Mouse (Mus musculus): Measurements from ENCODE around the gene Fgfr2. TPM values are rescaled to one million over a fixed set of nuclear protein-coding genes. Genes with fewer than 3 reads are reported as not detected.

Gene Fgfr2
- polyA plus RNA-seq, 1 experiment from 2014 or later, result 18.5 TPM

DNA sequence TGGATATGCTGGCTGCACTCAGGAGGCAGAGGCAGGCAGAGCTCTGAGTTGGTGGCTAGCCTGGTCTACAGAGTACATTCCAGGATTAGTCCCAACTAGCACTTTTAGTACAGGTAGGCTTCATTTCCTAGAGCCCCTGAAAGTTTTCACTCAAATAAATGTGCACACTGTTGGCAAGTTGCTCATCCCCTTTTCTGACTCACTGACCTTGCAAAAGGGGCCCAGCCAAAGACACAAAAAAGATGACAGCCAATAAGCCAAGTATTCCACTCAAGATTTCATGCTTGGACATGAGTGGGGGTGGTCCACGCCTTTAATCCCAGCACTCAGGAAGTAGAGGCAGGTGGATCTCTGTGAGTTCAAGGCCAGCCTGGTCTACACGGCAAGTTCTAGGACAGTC lies 541.7 kb downstream of the Fgfr2 start:
- Histone ChIP-seq H3K4me1 (peaks cover 8% of the 10 kb centered on the region), H3K36me3 (no peaks in the 10 kb centered on the region), H3K27ac (no peak overlapping the region), H3K4me2 (no peak overlapping the region), H3K27me3 (replicated peaks) (peaks cover 24% of the 10 kb centered on the region), H3K9me3 (replicated peaks) (no peaks in the 10 kb centered on the region), H3K4me3 (no peak overlapping the region), H3K9ac (no peak overlapping the region)
- no peak for ATAC-seq
- WGBS (ENCODE audit: insufficient replicate concordance), result 64% methylated on average over 2 of the region's 2 CpGs

DNA sequence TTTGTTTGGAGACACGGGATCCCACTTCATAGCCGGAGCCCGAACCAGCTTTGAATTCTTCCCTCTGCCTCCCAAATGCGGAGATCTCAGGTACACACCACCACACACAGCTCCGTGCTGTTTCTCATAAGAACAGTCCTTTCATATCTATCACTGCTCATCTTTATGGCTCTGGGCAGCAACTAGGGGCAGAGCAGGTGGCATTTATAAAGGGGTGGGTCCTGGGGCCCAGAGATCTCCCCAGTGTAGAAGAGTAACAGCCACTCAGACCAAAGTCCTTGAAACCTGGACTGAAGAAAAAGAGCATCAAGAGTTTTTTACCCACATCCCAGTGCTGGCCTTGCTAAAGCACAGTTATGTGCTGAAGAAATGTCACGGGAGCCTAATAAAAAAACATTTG lies 542.6 kb downstream of the Fgfr2 start:
- Histone ChIP-seq H3K36me3 (no peaks in the 10 kb centered on the region), H3K27ac (no peak overlapping the region), H3K9ac (no peak overlapping the region), H3K27me3 (replicated peaks) (peaks cover 24% of the 10 kb centered on the region), H3K4me2 (no peak overlapping the region), H3K4me3 (no peak overlapping the region), H3K9me3 (replicated peaks) (no peaks in the 10 kb centered on the region), H3K4me1 (peaks cover 11% of the 10 kb centered on the region)
- 65% methylated on average over 6 of the region's 6 CpGs for WGBS (ENCODE audit: insufficient replicate concordance)
- no peak for ATAC-seq

DNA sequence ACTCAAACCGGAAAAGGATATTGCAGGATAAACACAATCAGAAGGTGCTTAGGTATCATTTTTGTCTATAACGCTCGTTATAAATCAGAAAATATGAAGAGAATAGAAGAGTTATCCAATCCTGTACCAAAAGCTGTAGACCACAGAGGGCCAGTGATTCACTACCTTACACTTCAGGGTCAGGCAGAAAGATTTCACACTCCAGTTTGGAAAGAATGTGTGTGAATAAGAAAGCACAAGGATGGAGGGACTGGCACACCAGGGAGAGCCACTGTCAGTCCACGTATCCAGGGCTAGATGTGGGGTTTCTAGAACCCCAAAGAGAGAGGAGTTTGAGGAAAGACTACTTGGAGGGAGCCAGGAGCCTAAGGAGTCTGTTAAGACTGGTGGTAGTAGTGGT lies 546.3 kb downstream of the Fgfr2 start:
- Histone ChIP-seq H3K36me3 (no peaks in the 10 kb centered on the region), H3K4me1 (peaks cover 43% of the 10 kb centered on the region), H3K4me2 (peak overlapping the region; percentile 88), H3K27ac (no peak overlapping the region; the same call in 1 of the 2 replicates), H3K9ac (peak overlapping the region; percentile 87), H3K27me3 (replicated peaks) (peaks cover 24% of the 10 kb centered on the region), H3K9me3 (replicated peaks) (no peaks in the 10 kb centered on the region), H3K4me3 (peak overlapping the region; percentile 85)
- WGBS (ENCODE audit: insufficient replicate concordance), result 40% methylated on average over 4 of the region's 4 CpGs
- ATAC-seq, result no peak

DNA sequence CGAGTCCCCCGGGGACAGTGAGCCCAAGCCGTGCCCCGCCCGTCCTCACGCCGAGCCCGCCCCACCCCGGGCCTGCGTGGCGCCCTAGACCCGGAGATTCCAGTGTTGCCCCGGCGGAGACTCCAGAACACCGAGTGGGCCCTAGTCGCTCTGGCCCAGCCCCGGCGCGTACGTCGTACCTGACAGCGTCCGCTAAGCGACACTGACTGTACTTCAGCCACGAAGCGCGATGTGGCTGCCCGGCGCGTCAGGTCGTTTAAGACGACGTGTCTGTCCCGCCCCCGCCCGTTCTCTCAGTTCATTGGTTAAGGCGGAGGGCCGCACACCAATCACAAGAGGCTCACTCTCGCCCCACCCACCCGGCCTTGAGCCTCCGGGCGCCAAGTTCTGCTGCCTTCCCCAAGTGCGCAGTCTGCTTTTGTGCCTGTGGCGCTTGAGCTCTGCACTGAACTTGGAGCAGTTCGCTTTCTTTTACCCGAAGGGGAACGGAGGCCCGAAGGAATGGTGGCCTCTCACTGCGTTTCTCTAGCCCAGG lies 547.0 kb downstream of the Fgfr2 start, which contains the start of gene Oat:
TSS of gene Oat (minus strand) at position 283 of the 535 bp plus-strand sequence.
- Histone ChIP-seq H3K27ac (peak within 1 kb of the TSS; percentile 95), H3K9ac (peak within 1 kb of the TSS; percentile 87), H3K4me3 (peak within 1 kb of the TSS; percentile 85), H3K4me2 (peak within 1 kb of the TSS; percentile 88), H3K9me3 (replicated peaks) (no peaks in the 10 kb centered on the region), H3K27me3 (replicated peaks) (peaks cover 24% of the 10 kb centered on the region), H3K36me3 (no peaks in the 10 kb centered on the region), H3K4me1 (peaks cover 51% of the 10 kb centered on the region)
- under 1% methylated on average over 49 of the region's 49 CpGs for WGBS (ENCODE audit: insufficient replicate concordance)
- ATAC-seq, result peak; percentile 96

DNA sequence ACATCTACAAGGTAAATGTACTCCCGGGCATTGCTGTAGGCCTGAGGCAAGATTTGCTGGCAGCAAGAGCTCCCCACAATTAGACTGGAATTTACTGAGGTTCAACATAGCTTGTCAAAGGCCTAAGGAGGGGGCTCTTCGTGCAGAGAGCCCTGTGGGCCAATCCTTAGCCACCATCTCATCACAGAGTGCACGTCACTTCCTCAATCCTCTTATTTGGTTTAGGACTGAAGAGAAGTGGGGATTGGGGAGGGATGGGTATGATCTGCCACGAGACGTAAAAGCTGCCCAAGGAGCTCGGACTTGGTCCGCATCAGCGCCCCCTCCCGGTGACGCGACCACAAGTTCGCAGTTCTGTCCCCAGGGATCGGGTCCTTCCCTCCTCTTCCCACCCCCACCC lies 547.5 kb downstream of the Fgfr2 start:
- H3K27ac ChIP-seq, result peak overlapping the region; percentile 95
- H3K4me3 ChIP-seq, result peak overlapping the region; percentile 85
- WGBS (ENCODE audit: insufficient replicate concordance), result 0% methylated on average over 13 of the region's 13 CpGs
- H3K4me1 ChIP-seq, result peaks cover 56% of the 10 kb centered on the region
- no peaks in the 10 kb centered on the region for H3K36me3 ChIP-seq
- H3K4me2 ChIP-seq, result peak overlapping the region; percentile 88
- ATAC-seq, result peak; percentile 79
- H3K27me3 ChIP-seq (replicated peaks), result peaks cover 19% of the 10 kb centered on the region
- H3K9me3 ChIP-seq (replicated peaks), result no peaks in the 10 kb centered on the region
- peak overlapping the region; percentile 87 for H3K9ac ChIP-seq

DNA sequence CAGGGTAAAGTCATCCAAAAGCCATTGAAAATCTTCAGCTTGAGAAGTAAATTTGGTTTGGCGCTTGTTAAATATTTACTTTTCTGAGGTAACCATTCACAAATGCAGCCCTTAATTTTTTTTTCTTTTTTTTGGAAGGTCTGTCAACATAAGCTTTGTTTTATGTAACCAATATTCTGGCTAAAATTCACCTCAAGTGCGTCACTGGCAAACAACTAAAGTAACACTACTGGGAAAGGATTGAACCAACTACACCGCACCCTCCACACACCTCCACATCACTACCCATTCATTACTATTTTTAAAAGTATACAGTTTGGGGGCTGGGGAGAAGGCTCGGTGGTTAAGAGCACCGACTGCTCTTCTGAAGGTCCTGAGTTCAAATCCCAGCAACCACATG lies 548.5 kb downstream of the Fgfr2 start:
- Histone ChIP-seq H3K27me3 (replicated peaks) (peaks cover 10% of the 10 kb centered on the region), H3K36me3 (peaks cover 5% of the 10 kb centered on the region), H3K9me3 (replicated peaks) (no peaks in the 10 kb centered on the region), H3K4me3 (peak overlapping the region; percentile 85; the same call in 1 of the 2 replicates), H3K27ac (no peak overlapping the region), H3K4me2 (peak overlapping the region; percentile 88), H3K4me1 (peaks cover 65% of the 10 kb centered on the region), H3K9ac (no peak overlapping the region)
- 73% methylated on average over 5 of the region's 5 CpGs for WGBS (ENCODE audit: insufficient replicate concordance)
- ATAC-seq, result no peak

DNA sequence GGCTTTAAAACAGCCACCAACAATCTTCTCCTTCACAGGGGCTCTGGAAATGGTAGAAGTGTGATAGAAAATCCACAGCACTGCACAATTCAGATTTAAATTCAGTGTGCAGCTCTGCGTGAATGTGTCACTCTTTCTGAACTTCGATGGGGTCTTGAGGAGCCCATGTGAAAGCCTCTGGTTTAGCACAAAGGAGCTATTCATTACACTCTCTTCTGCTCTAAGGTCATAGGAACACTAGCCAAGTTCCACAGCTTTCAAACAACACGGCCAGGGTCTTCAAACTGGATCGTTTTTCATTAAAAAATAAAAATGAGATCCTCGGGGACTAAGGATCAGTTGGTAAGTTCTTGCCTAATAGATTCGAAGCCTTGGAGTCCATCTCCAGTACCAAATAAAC lies 549.9 kb downstream of the Fgfr2 start:
- peaks cover 20% of the 10 kb centered on the region for H3K36me3 ChIP-seq
- H3K27me3 ChIP-seq (replicated peaks), result peaks cover 3% of the 10 kb centered on the region
- H3K4me1 ChIP-seq, result peaks cover 71% of the 10 kb centered on the region
- H3K9ac ChIP-seq, result peak overlapping the region; percentile 18; the same call in 1 of the 2 replicates
- H3K4me3 ChIP-seq, result peak overlapping the region; percentile 18
- no peak for ATAC-seq
- peak overlapping the region; percentile 88 for H3K4me2 ChIP-seq
- H3K9me3 ChIP-seq (replicated peaks), result no peaks in the 10 kb centered on the region
- peak overlapping the region; percentile 59 for H3K27ac ChIP-seq
- WGBS (ENCODE audit: insufficient replicate concordance), result 79% methylated on average over 6 of the region's 6 CpGs

DNA sequence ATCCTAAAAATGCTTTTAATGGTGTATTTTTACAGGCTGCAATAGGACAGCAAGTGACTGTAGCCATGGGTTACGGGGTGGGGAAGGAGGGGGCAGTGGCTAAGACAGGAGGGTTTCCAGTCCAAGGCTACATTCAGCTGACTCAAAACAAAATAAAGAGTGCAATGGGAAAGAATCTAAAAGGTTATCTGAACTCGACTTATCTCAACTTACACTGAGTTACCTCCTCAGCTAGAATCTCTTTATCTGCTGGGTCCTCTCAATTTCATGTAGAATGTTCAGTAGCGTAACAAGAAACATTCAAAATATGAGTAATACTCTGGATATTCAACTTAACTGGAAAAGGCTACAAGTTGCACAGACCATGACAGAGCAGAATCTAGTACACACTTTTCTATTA lies 550.4 kb downstream of the Fgfr2 start:
- Histone ChIP-seq H3K4me3 (peak overlapping the region; percentile 18; the same call in 1 of the 2 replicates), H3K9ac (peak overlapping the region; percentile 18; the same call in 1 of the 2 replicates), H3K27ac (peak overlapping the region; percentile 59), H3K27me3 (replicated peaks) (no peaks in the 10 kb centered on the region), H3K4me1 (peaks cover 71% of the 10 kb centered on the region), H3K36me3 (peaks cover 24% of the 10 kb centered on the region), H3K9me3 (replicated peaks) (no peaks in the 10 kb centered on the region), H3K4me2 (peak overlapping the region; percentile 88)
- 41% methylated on average over 3 of the region's 3 CpGs for WGBS (ENCODE audit: insufficient replicate concordance)
- ATAC-seq, result no peak

DNA sequence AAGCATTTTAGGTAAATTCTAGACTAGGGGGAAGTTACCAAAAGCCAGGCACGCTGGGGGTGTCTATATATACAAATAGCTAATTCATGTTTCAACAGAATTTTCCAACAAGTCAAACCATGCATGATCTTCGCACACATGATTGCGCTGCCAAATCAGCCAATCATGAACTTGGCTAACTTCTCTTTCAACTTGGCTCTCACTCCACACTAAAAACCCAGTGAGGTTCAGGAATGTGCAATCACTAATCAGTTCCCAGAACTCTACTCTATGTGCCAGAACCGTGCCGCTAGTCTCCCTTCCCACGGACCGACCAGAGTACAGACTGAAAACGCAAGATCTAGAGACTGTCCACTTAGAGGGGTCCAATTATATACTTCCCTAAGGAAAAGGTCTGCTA lies 551.7 kb downstream of the Fgfr2 start:
- Histone ChIP-seq H3K4me2 (no peak overlapping the region), H3K9ac (no peak overlapping the region)
- no peak for ATAC-seq

DNA sequence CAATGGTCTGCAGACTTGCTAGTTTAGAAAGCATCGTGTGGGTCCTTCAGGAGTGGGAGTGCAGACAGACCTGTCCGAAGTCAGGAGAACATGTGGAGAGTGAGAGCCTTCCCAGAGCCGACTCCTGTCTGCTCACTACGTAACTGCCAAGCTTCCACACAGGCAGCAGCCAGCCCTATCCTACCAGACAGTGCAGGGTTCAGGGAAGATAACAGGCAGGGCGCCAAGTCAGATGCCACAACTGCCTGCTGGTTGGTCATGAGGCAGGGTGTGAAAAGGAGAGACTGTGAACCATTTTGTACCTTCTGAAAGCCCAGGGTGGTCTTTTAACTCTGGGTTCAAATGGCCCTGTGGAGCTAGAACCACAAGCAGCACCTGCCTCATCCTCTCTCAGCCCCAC lies 553.1 kb downstream of the Fgfr2 start:
- 0 out of 2 replicates have a peak overlapping the region, but pooled peaks have one; percentile 12 for H3K4me3 ChIP-seq
- H3K9me3 ChIP-seq (replicated peaks), result no peaks in the 10 kb centered on the region
- peak; percentile 93 for ATAC-seq
- peaks cover 56% of the 10 kb centered on the region for H3K4me1 ChIP-seq
- H3K4me2 ChIP-seq, result peak overlapping the region; percentile 39
- H3K27ac ChIP-seq, result peak overlapping the region; percentile 71
- peak overlapping the region; percentile 53 for H3K9ac ChIP-seq
- no peaks in the 10 kb centered on the region for H3K27me3 ChIP-seq (replicated peaks)
- 35% methylated on average over 5 of the region's 5 CpGs for WGBS (ENCODE audit: insufficient replicate concordance)
- H3K36me3 ChIP-seq, result peaks cover 43% of the 10 kb centered on the region

More for the DNA sequence above, 551.7 kb downstream of the Fgfr2 start:
- no peak overlapping the region for H3K27ac ChIP-seq
- H3K27me3 ChIP-seq (replicated peaks), result no peaks in the 10 kb centered on the region
- H3K9me3 ChIP-seq (replicated peaks), result no peaks in the 10 kb centered on the region
- no peak overlapping the region for H3K4me3 ChIP-seq
- peaks cover 35% of the 10 kb centered on the region for H3K36me3 ChIP-seq
- H3K4me1 ChIP-seq, result peaks cover 64% of the 10 kb centered on the region
- 85% methylated on average over 8 of the region's 8 CpGs for WGBS (ENCODE audit: insufficient replicate concordance)

DNA sequence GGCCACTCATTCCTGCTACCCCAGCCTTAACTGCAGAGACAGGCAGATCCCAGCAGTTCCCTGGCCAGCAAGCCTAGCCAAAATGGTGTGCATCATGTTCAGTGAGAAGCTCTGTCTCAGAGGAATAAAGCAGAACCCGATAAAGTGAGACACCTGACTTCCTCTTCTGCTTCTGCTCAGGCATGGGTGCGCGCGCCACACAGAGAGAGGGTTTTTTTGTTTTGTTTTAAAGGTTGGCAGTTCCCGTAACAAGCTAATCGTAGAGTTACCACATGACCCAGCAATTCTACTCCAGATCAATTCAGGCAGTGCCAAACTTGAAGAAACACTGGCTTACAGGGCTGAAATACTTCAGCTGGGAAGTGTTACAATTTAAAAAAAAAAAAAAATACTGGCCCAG lies 554.3 kb downstream of the Fgfr2 start:
- H3K27me3 ChIP-seq (replicated peaks), result no peaks in the 10 kb centered on the region
- no peak overlapping the region for H3K9ac ChIP-seq
- H3K4me2 ChIP-seq, result no peak overlapping the region
- peaks cover 45% of the 10 kb centered on the region for H3K4me1 ChIP-seq
- H3K9me3 ChIP-seq (replicated peaks), result no peaks in the 10 kb centered on the region
- peaks cover 55% of the 10 kb centered on the region for H3K36me3 ChIP-seq
- 70% methylated on average over 6 of the region's 6 CpGs for WGBS (ENCODE audit: insufficient replicate concordance)
- H3K4me3 ChIP-seq, result no peak overlapping the region
- no peak for ATAC-seq
- H3K27ac ChIP-seq, result no peak overlapping the region

DNA sequence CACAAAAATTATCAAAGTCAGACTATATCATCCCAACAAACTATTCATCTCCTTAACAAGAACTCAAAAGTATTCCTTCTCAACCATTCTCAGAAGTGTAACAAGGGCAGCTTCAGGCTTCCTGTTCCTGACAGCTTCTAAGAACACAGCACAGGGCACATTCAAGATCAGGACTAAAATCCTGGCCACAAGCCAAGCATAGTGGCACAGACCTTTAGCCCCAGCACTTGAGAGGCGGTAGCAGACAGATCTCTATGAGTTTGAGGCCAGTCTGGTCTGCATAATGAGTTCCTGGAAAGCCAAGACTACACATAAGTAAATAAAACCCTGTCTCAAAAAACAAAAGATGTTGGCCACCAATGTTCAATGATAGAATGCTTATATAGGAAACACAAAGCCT lies 557.3 kb downstream of the Fgfr2 start:
- 75% methylated on average over 1 of the region's 1 CpGs for WGBS (ENCODE audit: insufficient replicate concordance)

More for the DNA sequence above, 557.3 kb downstream of the Fgfr2 start:
- H3K4me3 ChIP-seq, result no peak overlapping the region
- H3K4me1 ChIP-seq, result peaks cover 17% of the 10 kb centered on the region
- H3K27me3 ChIP-seq (replicated peaks), result no peaks in the 10 kb centered on the region
- no peaks in the 10 kb centered on the region for H3K9me3 ChIP-seq (replicated peaks)
- ATAC-seq, result no peak
- no peak overlapping the region for H3K4me2 ChIP-seq
- peaks cover 85% of the 10 kb centered on the region for H3K36me3 ChIP-seq
- H3K9ac ChIP-seq, result no peak overlapping the region
- no peak overlapping the region for H3K27ac ChIP-seq

Data from liver, embryonic 12.5 days (tissue).